Mouse (Mus musculus) neural tube, embryonic 15.5 days (tissue): ENCODE results near the gene Gm9964. TPM values are rescaled to one million over a fixed set of nuclear protein-coding genes. Genes with fewer than 3 reads are reported as not detected.

Experiments used
- ATAC-seq: fragments of 200-750 bp; cut with Nextera tagmentation; 2 replicates; pipeline ENCODE4 v1.8.0; 2017; ENCODE audit warnings: mild to moderate bottlenecking, moderate TSS enrichment, moderate library complexity; ENCODE audit not compliant: low FRiP score
- H3K27ac ChIP-seq: fragments of 300-500 bp; sonication (generic); replicated peaks from 2 replicates; pipeline ENCODE4 v1.5.1; 2015; ENCODE audit warnings: mild to moderate bottlenecking, inconsistent platforms
- H3K27me3 ChIP-seq: fragments of 300-500 bp; sonication (generic); replicated peaks from 2 replicates; pipeline ENCODE4 v1.6.1; 2015; ENCODE audit warnings: inconsistent platforms
- H3K36me3 ChIP-seq: fragments of 300-500 bp; sonication (generic); 2 replicates; pipeline ENCODE4 v1.6.1; 2015; ENCODE audit warnings: inconsistent platforms
- H3K4me1 ChIP-seq: fragments of 300-500 bp; sonication (generic); 2 replicates; pipeline ENCODE4 v1.6.1; 2015; ENCODE audit warnings: inconsistent platforms
- H3K4me2 ChIP-seq: fragments of 300-500 bp; sonication (generic); 2 replicates; pipeline ENCODE4 v1.6.1; 2015; ENCODE audit warnings: inconsistent platforms, mild to moderate bottlenecking, moderate library complexity
- H3K4me3 ChIP-seq: fragments of 300-500 bp; sonication (generic); replicated peaks from 2 replicates; pipeline ENCODE4 v1.5.1; 2015; ENCODE audit warnings: mild to moderate bottlenecking, inconsistent platforms
- H3K9ac ChIP-seq: fragments of 300-500 bp; sonication (generic); replicated peaks from 2 replicates; pipeline ENCODE4 v1.6.1; 2015; ENCODE audit warnings: mild to moderate bottlenecking, inconsistent platforms
- H3K9me3 ChIP-seq: fragments of 300-500 bp; sonication (generic); replicated peaks from 2 replicates; pipeline ENCODE4 v1.6.1; 2016; ENCODE audit warnings: inconsistent platforms
- WGBS: fragments of 180-500 bp; shearing (Covaris S2); methylation state at CpG from one replicate; pipeline ENCODE4 v1.1.7; 2015; ENCODE audit warnings: mixed read lengths; 5-methylcytosine and 5-hydroxymethylcytosine counted together
- polyA plus RNA-seq: library from polyadenylated mRNA; unstranded; fragments of >200 nt; fragmentation: Nextera tagmentation; extraction: Ambion mirVana; gene quantifications from 2 replicates; pipeline ENCODE4 v1.2.1, GENCODE M21; 2015

The Gm9964 gene
- not detected in 2 replicates for polyA plus RNA-seq

- no peak for ATAC-seq
- H3K36me3 ChIP-seq, result no peaks in the 10 kb centered on the region
- H3K4me2 ChIP-seq, result no peak within 1 kb of the TSS
- no peak within 1 kb of the TSS for H3K27ac ChIP-seq
- no peak within 1 kb of the TSS for H3K4me3 ChIP-seq
- H3K4me1 ChIP-seq, result 0 out of 2 replicates have a peak, but pooled peaks cover 5% of the 10 kb centered on the region
- no peaks in the 10 kb centered on the region for H3K9me3 ChIP-seq
- 86% methylated on average over 5 of the region's 5 CpGs for WGBS
- no peaks in the 10 kb centered on the region for H3K27me3 ChIP-seq
- H3K9ac ChIP-seq, result no peak within 1 kb of the TSS
These were observed at the start of gene Gm9964 for GRCm38 (mm10) chr11:79296856-79297491. Gene Gm9964, minus strand, starts transcription at chr11:79296906.

GRCm38 (mm10) chr11:79339808-79340781, 43.4 kb upstream of the Gm9964 start:
- Histone ChIP-seq H3K9me3 (no peaks in the 10 kb centered on the region), H3K36me3 (0 out of 2 replicates have a peak, but pooled peaks cover 5% of the 10 kb centered on the region), H3K9ac (peak overlapping the region; percentile 99), H3K4me3 (peak overlapping the region; percentile 85), H3K4me2 (peak overlapping the region; percentile 72), H3K27me3 (no peaks in the 10 kb centered on the region), H3K4me1 (peaks cover 30% of the 10 kb centered on the region), H3K27ac (peak overlapping the region; percentile 96)
- under 1% methylated on average over 10 of the region's 63 CpGs for WGBS
- peak; percentile 80 for ATAC-seq

- no peaks in the 10 kb centered on the region for H3K9me3 ChIP-seq
- H3K4me2 ChIP-seq, result peak within 1 kb of the TSS; percentile 72
- peaks cover 30% of the 10 kb centered on the region for H3K4me1 ChIP-seq
- no peaks in the 10 kb centered on the region for H3K27me3 ChIP-seq
- H3K9ac ChIP-seq, result peak within 1 kb of the TSS; percentile 99
- H3K4me3 ChIP-seq, result peak within 1 kb of the TSS; percentile 85
- H3K36me3 ChIP-seq, result 0 out of 2 replicates have a peak, but pooled peaks cover 5% of the 10 kb centered on the region
- H3K27ac ChIP-seq, result peak within 1 kb of the TSS; percentile 96
- ATAC-seq, result peak; percentile 95
- under 1% methylated on average over 44 of the region's 49 CpGs for WGBS
These were observed 42.6 kb upstream of the Gm9964 start, which contains the start of gene Nf1 for GRCm38 (mm10) chr11:79339234-79339807. Gene Nf1, plus strand, starts transcription at chr11:79339693.

- no peaks in the 10 kb centered on the region for H3K27me3 ChIP-seq
- WGBS, result 51% methylated on average over 4 of the region's 4 CpGs
- ATAC-seq, result no peak
- H3K4me1 ChIP-seq, result peaks cover 30% of the 10 kb centered on the region
- peak overlapping the region; percentile 72 for H3K4me2 ChIP-seq
- peak overlapping the region; percentile 85 for H3K4me3 ChIP-seq
- H3K9ac ChIP-seq, result peak overlapping the region; percentile 99
- peak overlapping the region; percentile 96; the same call in 1 of the 2 replicates for H3K27ac ChIP-seq
- H3K9me3 ChIP-seq, result no peaks in the 10 kb centered on the region
- 0 out of 2 replicates have a peak, but pooled peaks cover 5% of the 10 kb centered on the region for H3K36me3 ChIP-seq
These were observed 41.9 kb upstream of the Gm9964 start for GRCm38 (mm10) chr11:79338621-79339020.

GRCm38 (mm10) chr11:79336722-79337267, 40.1 kb upstream of the Gm9964 start:
- Histone ChIP-seq H3K4me1 (peaks cover 23% of the 10 kb centered on the region), H3K36me3 (no peaks in the 10 kb centered on the region), H3K9me3 (no peaks in the 10 kb centered on the region), H3K27me3 (no peaks in the 10 kb centered on the region), H3K9ac (no peak overlapping the region), H3K4me3 (no peak overlapping the region), H3K4me2 (no peak overlapping the region), H3K27ac (no peak overlapping the region)
- ATAC-seq, result no peak
- WGBS, result 96% methylated on average over 5 of the region's 5 CpGs

- Histone ChIP-seq H3K36me3 (no peaks in the 10 kb centered on the region), H3K27me3 (no peaks in the 10 kb centered on the region), H3K4me1 (peaks cover 9% of the 10 kb centered on the region), H3K9ac (no peak overlapping the region), H3K9me3 (no peaks in the 10 kb centered on the region), H3K4me3 (no peak overlapping the region), H3K27ac (no peak overlapping the region), H3K4me2 (no peak overlapping the region)
- 93% methylated on average over 6 of the region's 6 CpGs for WGBS
- ATAC-seq, result no peak
These were observed 38.4 kb upstream of the Gm9964 start for GRCm38 (mm10) chr11:79335077-79335476.

- Histone ChIP-seq H3K4me2 (no peak overlapping the region), H3K36me3 (no peaks in the 10 kb centered on the region), H3K4me1 (no peaks in the 10 kb centered on the region), H3K9ac (no peak overlapping the region), H3K27ac (no peak overlapping the region), H3K27me3 (no peaks in the 10 kb centered on the region), H3K4me3 (no peak overlapping the region), H3K9me3 (no peaks in the 10 kb centered on the region)
- 98% methylated on average over 1 of the region's 1 CpGs for WGBS
- ATAC-seq, result no peak
These were observed 32.9 kb upstream of the Gm9964 start for GRCm38 (mm10) chr11:79329585-79329984.

- Histone ChIP-seq H3K27me3 (no peaks in the 10 kb centered on the region), H3K4me1 (no peaks in the 10 kb centered on the region), H3K36me3 (no peaks in the 10 kb centered on the region), H3K4me3 (no peak overlapping the region), H3K27ac (no peak overlapping the region), H3K9me3 (no peaks in the 10 kb centered on the region), H3K9ac (no peak overlapping the region), H3K4me2 (no peak overlapping the region)
- no peak for ATAC-seq
- 95% methylated on average over 4 of the region's 4 CpGs for WGBS
These were observed 31.4 kb upstream of the Gm9964 start for GRCm38 (mm10) chr11:79328060-79328459.

- 46% methylated on average over 4 of the region's 4 CpGs for WGBS
- H3K9ac ChIP-seq, result no peak overlapping the region
- no peaks in the 10 kb centered on the region for H3K4me1 ChIP-seq
- H3K27ac ChIP-seq, result no peak overlapping the region
- H3K36me3 ChIP-seq, result no peaks in the 10 kb centered on the region
- no peak for ATAC-seq
- H3K4me3 ChIP-seq, result no peak overlapping the region
- no peaks in the 10 kb centered on the region for H3K27me3 ChIP-seq
- no peak overlapping the region for H3K4me2 ChIP-seq
- H3K9me3 ChIP-seq, result no peaks in the 10 kb centered on the region
These were observed 30.4 kb upstream of the Gm9964 start for GRCm38 (mm10) chr11:79327106-79327505.

- Histone ChIP-seq H3K4me2 (no peak overlapping the region), H3K27ac (no peak overlapping the region), H3K27me3 (no peaks in the 10 kb centered on the region), H3K9ac (no peak overlapping the region), H3K4me1 (no peaks in the 10 kb centered on the region), H3K9me3 (no peaks in the 10 kb centered on the region), H3K4me3 (no peak overlapping the region), H3K36me3 (no peaks in the 10 kb centered on the region)
- WGBS, result 87% methylated on average over 8 of the region's 8 CpGs
- no peak for ATAC-seq
These were observed 29.0 kb upstream of the Gm9964 start for GRCm38 (mm10) chr11:79325663-79326062.

GRCm38 (mm10) chr11:79323985-79324685, 27.4 kb upstream of the Gm9964 start:
- H3K4me3 ChIP-seq, result no peak overlapping the region
- H3K27me3 ChIP-seq, result no peaks in the 10 kb centered on the region
- 74% methylated on average over 12 of the region's 12 CpGs for WGBS
- H3K9me3 ChIP-seq, result no peaks in the 10 kb centered on the region
- no peak overlapping the region for H3K27ac ChIP-seq
- H3K36me3 ChIP-seq, result no peaks in the 10 kb centered on the region
- H3K9ac ChIP-seq, result no peak overlapping the region
- H3K4me1 ChIP-seq, result no peaks in the 10 kb centered on the region
- H3K4me2 ChIP-seq, result no peak overlapping the region
- ATAC-seq, result no peak
